Mouse (Mus musculus) heart, embryonic 12.5 days (tissue): Measurements from ENCODE around the gene Rbm17. TPM values are rescaled to one million over a fixed set of nuclear protein-coding genes. Genes with fewer than 3 reads are reported as not detected.
A peak's percentile ranks its signal among the peaks of the same experiment; 100 is the strongest.

ENCODE experiments used
- ATAC-seq: fragments of 200-750 bp; cut with Nextera tagmentation; 2 replicates; pipeline ENCODE4 v1.8.0; 2017; ENCODE audit warnings: moderate TSS enrichment, moderate library complexity; ENCODE audit not compliant: insufficient number of reproducible peaks, low FRiP score
- H3K27ac ChIP-seq: fragments of 300-500 bp; sonication (generic); 2 replicates; pipeline ENCODE4 v1.5.1; 2016; ENCODE audit warnings: mild to moderate bottlenecking, moderate library complexity; ENCODE audit not compliant: poor library complexity, severe bottlenecking
- H3K27me3 ChIP-seq: fragments of 300-500 bp; sonication (generic); replicated peaks from 2 replicates; pipeline ENCODE4 v1.6.1; 2016; ENCODE audit warnings: mild to moderate bottlenecking, moderate library complexity
- H3K36me3 ChIP-seq: fragments of 300-500 bp; sonication (generic); 2 replicates; pipeline ENCODE4 v1.6.1; 2016; ENCODE audit warnings: mild to moderate bottlenecking, moderate library complexity
- H3K4me1 ChIP-seq: fragments of 300-500 bp; sonication (generic); replicated peaks from 2 replicates; pipeline ENCODE4 v1.6.1; 2016; ENCODE audit warnings: mild to moderate bottlenecking
- H3K4me2 ChIP-seq: fragments of 300-500 bp; sonication (generic); 2 replicates; pipeline ENCODE4 v1.6.1; 2016; ENCODE audit warnings: mild to moderate bottlenecking, moderate library complexity
- H3K4me3 ChIP-seq: fragments of 300-500 bp; sonication (generic); 2 replicates; pipeline ENCODE4 v1.5.1; 2016; ENCODE audit warnings: mild to moderate bottlenecking
- H3K9ac ChIP-seq: fragments of 300-500 bp; sonication (generic); 2 replicates; pipeline ENCODE4 v1.6.1; 2016; ENCODE audit warnings: mild to moderate bottlenecking, moderate library complexity
- H3K9me3 ChIP-seq: fragments of 300-500 bp; sonication (generic); replicated peaks from 2 replicates; pipeline ENCODE4 v1.6.1; 2016; ENCODE audit warnings: mild to moderate bottlenecking, moderate library complexity
- WGBS: fragments of 180-500 bp; shearing (Covaris S2); methylation state at CpG from one replicate; pipeline ENCODE4 v1.1.7; 2016; 5-methylcytosine and 5-hydroxymethylcytosine counted together
- polyA plus RNA-seq: library from polyadenylated mRNA; unstranded; fragments of >200 nt; fragmentation: Nextera tagmentation; extraction: Ambion mirVana; gene quantifications from 2 replicates; pipeline ENCODE4 v1.2.1, GENCODE M21; 2016

Rbm17 gene
- polyA plus RNA-seq, 1 experiment from 2014 or later: 101 TPM

DNA sequence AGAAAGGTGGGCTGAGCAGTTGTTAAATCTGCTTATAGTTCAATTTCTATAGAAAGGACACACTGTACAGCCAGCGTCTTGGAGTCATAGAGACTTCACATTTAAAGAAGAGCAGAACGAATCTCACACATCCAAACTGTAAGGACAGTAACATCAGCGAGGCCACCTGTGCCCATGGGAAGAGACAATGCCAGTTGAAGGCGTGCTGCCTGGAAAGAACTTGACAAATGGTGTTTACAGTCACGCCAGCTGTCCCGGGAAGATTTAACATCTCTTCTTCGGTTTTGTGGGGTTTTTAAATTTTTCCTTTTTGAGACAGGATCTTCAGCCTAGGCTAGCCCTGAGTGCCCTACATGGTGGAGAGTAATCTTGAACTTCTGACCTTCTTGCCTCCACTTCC lies 45.3 kb downstream of the Rbm17 start:
- 85% methylated on average over 7 of the region's 7 CpGs for WGBS
- no peak overlapping the region for H3K27ac ChIP-seq
- ATAC-seq: no peak
- 0 out of 2 replicates have a peak, but pooled peaks cover 3% of the 10 kb centered on the region for H3K9me3 ChIP-seq
- no peaks in the 10 kb centered on the region for H3K27me3 ChIP-seq
- no peaks in the 10 kb centered on the region for H3K4me1 ChIP-seq
- no peak overlapping the region for H3K4me3 ChIP-seq
- no peaks in the 10 kb centered on the region for H3K36me3 ChIP-seq
- H3K4me2 ChIP-seq: no peak overlapping the region
- H3K9ac ChIP-seq: no peak overlapping the region

DNA sequence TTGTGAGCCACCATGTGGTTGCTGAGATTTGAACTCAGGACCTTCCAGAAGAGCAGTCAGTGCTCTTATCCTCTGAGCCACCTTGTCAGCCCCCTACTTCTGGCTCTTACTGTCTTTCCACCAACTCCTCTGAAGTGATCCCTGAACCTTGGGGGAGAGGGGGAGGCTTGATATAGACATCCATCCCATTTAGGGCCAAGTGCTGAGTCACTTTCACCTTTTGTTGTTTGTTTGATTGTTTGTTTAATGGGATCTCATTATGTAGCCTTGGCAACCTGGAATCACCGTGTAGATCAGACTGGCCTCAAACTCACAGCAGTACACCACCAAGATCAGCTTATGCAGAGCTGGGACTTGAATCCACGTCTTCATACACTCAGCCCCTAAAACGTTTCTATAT lies 46.7 kb downstream of the Rbm17 start:
- H3K4me2 ChIP-seq: no peak overlapping the region
- H3K4me3 ChIP-seq: no peak overlapping the region
- H3K27ac ChIP-seq: no peak overlapping the region
- no peak for ATAC-seq
- WGBS: 56% methylated on average over 3 of the region's 3 CpGs
- H3K36me3 ChIP-seq: no peaks in the 10 kb centered on the region
- no peaks in the 10 kb centered on the region for H3K27me3 ChIP-seq
- H3K4me1 ChIP-seq: peaks cover 8% of the 10 kb centered on the region
- H3K9ac ChIP-seq: no peak overlapping the region
- H3K9me3 ChIP-seq: 0 out of 2 replicates have a peak, but pooled peaks cover 3% of the 10 kb centered on the region

DNA sequence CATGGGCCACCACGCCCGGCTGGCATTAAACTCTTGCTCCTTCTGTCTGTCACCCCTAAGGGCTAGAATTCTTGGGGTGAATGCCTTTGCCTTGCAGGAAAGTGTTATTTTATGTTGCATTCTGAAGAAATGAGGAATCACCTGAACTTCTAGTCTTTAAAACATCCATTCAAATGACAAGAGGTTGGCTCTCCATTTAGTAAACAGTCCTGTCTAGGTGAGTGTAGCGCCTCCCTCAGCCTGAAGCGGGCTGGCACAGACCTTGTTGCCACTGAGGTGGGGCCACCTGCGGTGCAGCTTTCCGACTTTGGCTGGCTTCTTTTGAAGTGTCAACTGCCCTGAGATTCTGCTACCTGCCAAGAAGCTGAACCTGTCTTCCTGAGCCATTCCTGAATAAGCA lies 48.6 kb downstream of the Rbm17 start:
- no peak overlapping the region for H3K4me3 ChIP-seq
- whole genome bisulfite sequencing: 44% methylated on average over 6 of the region's 6 CpGs
- H3K4me1 ChIP-seq: peaks cover 11% of the 10 kb centered on the region
- no peak overlapping the region for H3K4me2 ChIP-seq
- H3K27ac ChIP-seq: no peak overlapping the region
- H3K27me3 ChIP-seq: no peaks in the 10 kb centered on the region
- no peak overlapping the region for H3K9ac ChIP-seq
- no peak for ATAC-seq
- H3K36me3 ChIP-seq: no peaks in the 10 kb centered on the region
- H3K9me3 ChIP-seq: 0 out of 2 replicates have a peak, but pooled peaks cover 3% of the 10 kb centered on the region

DNA sequence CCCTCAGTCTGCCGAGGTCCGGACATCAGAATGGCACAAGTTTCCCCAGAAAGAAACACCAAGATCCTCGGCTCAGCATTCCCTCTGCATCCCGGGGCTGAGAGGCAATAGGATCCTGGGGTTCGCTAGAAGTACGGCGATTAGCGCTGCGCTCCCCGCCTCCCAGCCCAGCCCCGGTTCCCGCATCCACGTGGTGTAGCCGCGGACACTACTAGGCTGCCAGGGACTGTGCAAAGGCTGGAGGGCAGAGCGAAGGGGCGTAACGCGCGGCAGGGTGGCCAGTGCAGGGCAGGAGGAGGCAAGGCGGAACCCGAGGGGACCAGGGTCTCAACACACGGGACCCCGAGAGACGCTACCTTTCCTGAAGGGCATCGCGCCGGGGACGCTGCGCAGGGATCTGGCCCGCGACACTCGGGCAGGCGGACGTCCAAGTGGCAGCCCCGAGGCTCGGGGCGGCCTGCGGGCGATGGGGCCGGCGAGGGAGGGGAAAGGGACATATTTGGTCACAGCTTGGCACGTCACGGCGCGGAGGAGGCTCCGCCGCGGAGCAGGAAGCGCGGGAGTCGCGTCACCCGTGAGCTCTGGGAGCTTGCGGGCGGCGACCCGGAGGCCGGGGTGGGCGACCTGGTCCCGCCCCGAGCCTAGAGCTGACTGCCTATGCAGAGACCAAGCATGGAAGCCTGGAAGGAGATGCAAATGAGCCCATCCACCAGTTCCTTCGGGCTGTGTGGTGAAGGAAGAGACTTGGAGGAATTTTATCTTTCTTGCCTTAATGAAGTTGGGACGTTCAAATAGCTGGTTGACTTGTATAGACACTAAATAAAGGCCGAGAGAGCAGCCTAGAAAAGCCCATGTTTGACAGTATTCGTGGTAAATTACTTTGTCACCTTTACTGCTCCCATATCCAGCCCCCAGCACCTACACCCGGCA lies 50.2 kb downstream of the Rbm17 start, which contains the start of gene Pfkfb3:
Gene Pfkfb3, minus strand, starts transcription at position 607 of the 930 bp plus-strand sequence.
- H3K27me3 ChIP-seq: 0 out of 2 replicates have a peak, but pooled peaks cover 2% of the 10 kb centered on the region
- peak within 1 kb of the TSS; percentile 70 for H3K4me3 ChIP-seq
- H3K9ac ChIP-seq: peak within 1 kb of the TSS; percentile 79
- WGBS: 1% methylated on average over 67 of the region's 67 CpGs
- peak within 1 kb of the TSS; percentile 98 for H3K4me2 ChIP-seq
- H3K4me1 ChIP-seq: peaks cover 11% of the 10 kb centered on the region
- ATAC-seq: peak; percentile 83
- H3K9me3 ChIP-seq: 0 out of 2 replicates have a peak, but pooled peaks cover 3% of the 10 kb centered on the region
- no peaks in the 10 kb centered on the region for H3K36me3 ChIP-seq
- H3K27ac ChIP-seq: peak within 1 kb of the TSS; percentile 9; the same call in 1 of the 2 replicates

DNA sequence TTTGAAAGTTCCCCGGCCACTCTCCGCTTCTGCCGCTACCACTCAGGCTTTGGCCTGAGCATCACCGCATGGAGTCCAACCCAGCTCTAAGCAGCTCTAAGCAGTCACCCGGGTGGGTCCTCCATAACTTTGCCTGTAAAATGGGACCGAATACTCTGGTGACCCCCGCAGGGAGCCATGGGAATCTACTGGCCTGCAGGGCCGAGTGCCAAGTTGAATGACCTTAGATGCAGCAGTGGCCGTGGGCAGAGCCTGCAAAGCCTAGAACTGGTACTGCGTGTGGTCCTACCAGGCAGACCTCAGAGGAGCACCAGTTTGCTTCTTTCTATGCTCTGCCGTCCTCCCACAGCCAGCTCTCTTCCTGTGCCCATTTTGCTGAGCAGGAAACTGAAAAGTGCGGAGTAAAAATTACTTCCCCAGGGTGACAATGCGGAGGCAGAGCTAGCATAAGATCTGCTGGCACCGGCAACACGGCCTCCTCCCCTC lies 50.9 kb downstream of the Rbm17 start:
- WGBS: 6% methylated on average over 15 of the region's 15 CpGs
- H3K36me3 ChIP-seq: no peaks in the 10 kb centered on the region
- H3K27me3 ChIP-seq: 0 out of 2 replicates have a peak, but pooled peaks cover 2% of the 10 kb centered on the region
- 0 out of 2 replicates have a peak, but pooled peaks cover 3% of the 10 kb centered on the region for H3K9me3 ChIP-seq
- peaks cover 11% of the 10 kb centered on the region for H3K4me1 ChIP-seq
- H3K27ac ChIP-seq: no peak overlapping the region
- H3K4me3 ChIP-seq: peak overlapping the region; percentile 70
- H3K4me2 ChIP-seq: peak overlapping the region; percentile 98
- ATAC-seq: peak; percentile 29; the same call in 1 of the 2 replicates
- peak overlapping the region; percentile 79 for H3K9ac ChIP-seq

DNA sequence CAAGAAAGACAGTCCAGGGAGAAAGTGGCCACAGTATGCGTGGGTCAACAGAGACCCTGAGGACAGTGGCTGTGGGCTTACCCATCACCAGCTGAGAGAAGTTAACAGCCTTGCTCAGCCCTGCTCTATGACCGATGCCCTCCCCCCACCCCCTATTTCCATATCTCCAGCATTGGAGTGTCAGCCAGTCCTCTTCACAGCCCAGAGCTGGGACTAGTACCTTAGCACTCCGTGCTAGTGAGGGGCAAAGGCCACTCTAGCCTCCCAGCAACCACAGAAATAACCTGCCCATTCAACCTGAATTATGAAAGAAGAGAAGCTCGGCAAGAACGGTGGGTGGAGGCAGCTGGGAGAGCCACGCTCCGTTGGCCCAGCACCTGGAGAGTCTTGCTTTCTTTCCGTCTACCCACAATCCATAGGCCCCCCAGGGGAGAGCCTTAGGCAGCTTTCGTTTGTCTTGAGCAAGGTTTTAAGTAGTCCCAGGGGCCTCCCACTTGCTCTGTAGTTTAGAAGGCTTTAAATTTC lies 51.6 kb downstream of the Rbm17 start:
- Histone ChIP-seq H3K9ac (peak overlapping the region; percentile 79; the same call in 1 of the 2 replicates), H3K4me2 (peak overlapping the region; percentile 98), H3K27me3 (0 out of 2 replicates have a peak, but pooled peaks cover 2% of the 10 kb centered on the region), H3K9me3 (0 out of 2 replicates have a peak, but pooled peaks cover 3% of the 10 kb centered on the region), H3K4me3 (peak overlapping the region; percentile 70), H3K36me3 (no peaks in the 10 kb centered on the region), H3K4me1 (peaks cover 11% of the 10 kb centered on the region), H3K27ac (no peak overlapping the region)
- 15% methylated on average over 9 of the region's 9 CpGs for WGBS
- no peak for ATAC-seq

DNA sequence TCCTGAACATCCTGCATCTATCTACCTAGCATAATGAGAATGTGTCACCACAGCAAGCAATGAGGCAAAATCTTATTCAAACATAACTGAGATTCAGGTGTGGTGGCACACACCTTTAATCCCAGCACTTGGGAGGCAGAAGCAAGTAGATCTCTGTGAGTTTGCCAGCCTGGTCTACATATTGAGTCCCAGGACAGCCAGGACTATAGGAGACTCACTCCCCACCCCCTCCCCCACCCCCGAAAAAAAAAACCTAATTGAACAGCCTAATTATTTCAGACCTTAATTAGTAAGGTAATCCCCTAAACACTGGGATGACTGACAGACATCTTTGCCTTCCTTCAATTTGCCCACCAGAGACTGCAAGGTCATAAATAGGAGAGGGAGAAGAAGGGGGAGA lies 52.2 kb downstream of the Rbm17 start:
- Histone ChIP-seq H3K36me3 (no peaks in the 10 kb centered on the region), H3K9ac (no peak overlapping the region), H3K4me1 (peaks cover 11% of the 10 kb centered on the region), H3K27ac (no peak overlapping the region), H3K27me3 (0 out of 2 replicates have a peak, but pooled peaks cover 2% of the 10 kb centered on the region), H3K9me3 (0 out of 2 replicates have a peak, but pooled peaks cover 3% of the 10 kb centered on the region), H3K4me2 (no peak overlapping the region), H3K4me3 (no peak overlapping the region)
- 29% methylated on average over 1 of the region's 1 CpGs for WGBS
- no peak for ATAC-seq

DNA sequence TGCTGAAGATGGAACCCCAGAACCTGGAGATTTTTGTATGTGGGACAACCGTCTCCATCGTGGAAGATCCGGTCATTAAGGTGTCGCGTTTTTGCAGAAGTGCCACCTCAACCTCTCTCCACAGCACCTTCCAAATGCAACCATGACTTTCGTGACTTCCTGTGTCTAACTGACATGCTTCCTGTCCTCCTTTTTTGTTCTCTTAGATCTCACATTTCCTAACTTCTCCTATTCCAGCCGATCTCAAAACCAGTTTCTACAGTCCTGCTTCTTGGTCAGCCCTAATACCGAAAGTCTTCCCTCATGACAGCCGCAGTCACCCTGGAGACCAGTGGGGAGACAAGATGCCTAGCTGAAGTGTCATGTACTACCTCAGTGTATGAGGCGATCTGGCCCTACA lies 55.4 kb downstream of the Rbm17 start:
- ATAC-seq: no peak
- Histone ChIP-seq H3K4me1 (peaks cover 33% of the 10 kb centered on the region), H3K27me3 (0 out of 2 replicates have a peak, but pooled peaks cover 2% of the 10 kb centered on the region), H3K27ac (no peak overlapping the region), H3K4me2 (no peak overlapping the region), H3K9me3 (no peaks in the 10 kb centered on the region), H3K36me3 (no peaks in the 10 kb centered on the region), H3K9ac (no peak overlapping the region), H3K4me3 (no peak overlapping the region)
- 76% methylated on average over 10 of the region's 10 CpGs for WGBS

DNA sequence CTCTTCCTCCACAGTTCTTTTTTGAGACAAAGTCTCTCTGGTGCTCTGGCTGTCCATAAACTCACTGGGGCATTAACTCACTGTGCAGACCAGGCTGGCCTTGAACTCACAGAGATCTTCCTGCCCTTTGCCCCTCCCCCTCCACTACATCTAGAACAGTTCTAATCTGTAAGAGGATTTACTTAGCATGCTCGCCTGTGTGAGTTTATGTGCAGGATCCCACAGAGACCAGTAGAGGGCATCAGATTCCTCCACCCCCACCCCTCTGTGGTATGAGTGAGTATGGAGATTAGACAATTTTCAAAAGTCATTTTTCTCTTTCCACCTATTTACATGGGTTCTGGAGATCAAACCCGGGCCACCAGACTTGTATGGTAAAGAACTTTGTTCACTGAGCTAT lies 56.3 kb downstream of the Rbm17 start:
- Histone ChIP-seq H3K4me2 (no peak overlapping the region), H3K4me3 (no peak overlapping the region), H3K4me1 (peaks cover 29% of the 10 kb centered on the region), H3K27me3 (0 out of 2 replicates have a peak, but pooled peaks cover 2% of the 10 kb centered on the region), H3K36me3 (no peaks in the 10 kb centered on the region), H3K27ac (no peak overlapping the region), H3K9me3 (no peaks in the 10 kb centered on the region), H3K9ac (no peak overlapping the region)
- WGBS: 63% methylated on average over 2 of the region's 2 CpGs
- ATAC-seq: no peak

DNA sequence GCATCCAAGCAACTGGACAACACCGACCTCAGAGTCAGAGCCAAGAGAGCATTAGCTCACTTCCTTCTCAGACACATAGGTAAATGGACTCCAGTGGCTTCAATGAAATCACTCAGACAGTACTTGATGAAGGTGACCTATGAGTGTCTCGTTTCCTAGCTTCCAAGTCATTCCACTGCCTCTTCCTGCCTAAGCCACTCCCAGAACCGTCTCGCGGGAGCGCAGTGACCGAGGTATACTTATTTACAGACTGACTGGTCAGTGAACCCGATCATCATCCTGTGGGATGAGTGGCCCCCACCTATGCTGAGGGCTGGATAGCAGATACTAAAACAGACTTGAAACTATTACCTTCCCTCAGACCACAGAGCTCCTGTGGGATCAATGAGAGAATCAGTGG lies 57.9 kb downstream of the Rbm17 start:
- Histone ChIP-seq H3K9ac (no peak overlapping the region), H3K9me3 (no peaks in the 10 kb centered on the region), H3K4me3 (no peak overlapping the region), H3K27ac (no peak overlapping the region), H3K4me1 (peaks cover 22% of the 10 kb centered on the region), H3K27me3 (0 out of 2 replicates have a peak, but pooled peaks cover 2% of the 10 kb centered on the region), H3K36me3 (no peaks in the 10 kb centered on the region), H3K4me2 (no peak overlapping the region)
- ATAC-seq: no peak
- 73% methylated on average over 8 of the region's 8 CpGs for WGBS

DNA sequence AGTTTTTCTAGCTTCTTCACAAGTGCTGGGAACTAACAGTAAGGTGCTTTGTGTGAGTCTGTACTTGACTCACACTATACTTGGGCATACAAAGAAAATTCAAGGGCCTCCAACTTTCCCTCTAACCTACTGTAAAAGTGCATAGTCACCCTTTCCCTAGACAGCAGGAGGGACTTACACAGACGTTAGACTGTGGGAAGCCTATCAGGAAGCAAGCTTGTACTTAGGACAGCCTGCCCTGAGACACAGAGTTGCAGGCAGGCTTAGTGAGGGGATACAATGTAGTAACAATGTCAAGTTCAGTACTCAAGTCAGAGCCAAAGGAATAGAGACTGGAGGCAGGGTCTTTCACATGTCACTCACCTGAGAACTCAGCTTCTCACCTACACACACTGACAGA lies 58.6 kb downstream of the Rbm17 start:
- Histone ChIP-seq H3K36me3 (no peaks in the 10 kb centered on the region), H3K4me1 (peaks cover 22% of the 10 kb centered on the region), H3K4me2 (no peak overlapping the region), H3K27ac (no peak overlapping the region), H3K9me3 (no peaks in the 10 kb centered on the region), H3K4me3 (no peak overlapping the region), H3K9ac (no peak overlapping the region), H3K27me3 (0 out of 2 replicates have a peak, but pooled peaks cover 2% of the 10 kb centered on the region)
- ATAC-seq: no peak
- WGBS: 14% methylated on average over 1 of the region's 1 CpGs
